Mouse (Mus musculus) kidney, embryonic 16.5 days (tissue): ENCODE measurements around the gene Pkib. TPM values are rescaled to one million over a fixed set of nuclear protein-coding genes. Genes with fewer than 3 reads are reported as not detected.

Experiments used
- ATAC-seq: fragments of 200-750 bp; cut with Nextera tagmentation; 2 replicates; pipeline ENCODE4 v1.8.0; 2017; ENCODE audit warnings: moderate TSS enrichment; ENCODE audit not compliant: low FRiP score, low TSS enrichment
- H3K27ac ChIP-seq: fragments of 300-500 bp; sonication (generic); 2 replicates; pipeline ENCODE4 v1.5.1; 2014; ENCODE audit warnings: low read length
- H3K27me3 ChIP-seq: fragments of 300-500 bp; sonication (generic); 2 replicates; pipeline ENCODE4 v1.6.1; 2014; ENCODE audit warnings: low read length, control low read depth, mixed read lengths; ENCODE audit not compliant: insufficient read depth
- H3K36me3 ChIP-seq: fragments of 300-500 bp; sonication (generic); 2 replicates; pipeline ENCODE4 v1.6.1; 2014; ENCODE audit warnings: low read length, control low read depth, mixed read lengths; ENCODE audit not compliant: insufficient read depth
- H3K4me1 ChIP-seq: fragments of 300-500 bp; sonication (generic); 2 replicates; pipeline ENCODE4 v1.6.1; 2014; ENCODE audit warnings: low read length, control low read depth, mixed read lengths; ENCODE audit not compliant: insufficient read depth
- H3K4me2 ChIP-seq: fragments of 300-500 bp; sonication (generic); replicated peaks from 2 replicates; pipeline ENCODE4 v1.6.1; 2014; ENCODE audit warnings: low read depth, low read length
- H3K4me3 ChIP-seq: fragments of 300-500 bp; sonication (generic); 2 replicates; pipeline ENCODE4 v1.5.1; 2014; ENCODE audit warnings: mild to moderate bottlenecking, low read length
- H3K9ac ChIP-seq: fragments of 300-500 bp; sonication (generic); replicated peaks from 2 replicates; pipeline ENCODE4 v1.6.1; 2014; ENCODE audit warnings: low read length
- H3K9me3 ChIP-seq: fragments of 300-500 bp; sonication (generic); 2 replicates; pipeline ENCODE4 v1.6.1; 2016; ENCODE audit warnings: low read length, control low read depth
- WGBS: fragments of 180-500 bp; shearing (Covaris S2); extraction: QIAGEN DNeasy Blood & Tissue Kit; methylation state at CpG from one replicate; pipeline ENCODE4 v1.1.7; 2014; 5-methylcytosine and 5-hydroxymethylcytosine counted together
- polyA plus RNA-seq: library from polyadenylated mRNA; unstranded; fragments of >200 nt; fragmentation: Nextera tagmentation; extraction: Ambion mirVana; gene quantifications from 2 replicates; pipeline ENCODE4 v1.2.1, GENCODE M21; 2015

The Pkib gene
- polyA plus RNA-seq, 1 experiment from 2014 or later = 4.1 TPM

- no peak for ATAC-seq
- Histone ChIP-seq H3K27me3 (no peaks in the 10 kb centered on the region), H3K36me3 (no peaks in the 10 kb centered on the region), H3K4me1 (no peaks in the 10 kb centered on the region), H3K4me3 (no peak overlapping the region), H3K9me3 (no peaks in the 10 kb centered on the region), H3K27ac (no peak overlapping the region), H3K4me2 (no peak overlapping the region), H3K9ac (no peak overlapping the region)
- WGBS = 82% methylated on average over 4 of the region's 4 CpGs
Measured at GRCm38 (mm10) chr10:57638250-57638649, 6.5 kb downstream of the Pkib start.

- WGBS = 61% methylated on average over 3 of the region's 3 CpGs
- no peaks in the 10 kb centered on the region for H3K36me3 ChIP-seq
- no peaks in the 10 kb centered on the region for H3K4me1 ChIP-seq
- no peak overlapping the region for H3K4me3 ChIP-seq
- H3K9me3 ChIP-seq = no peaks in the 10 kb centered on the region
- ATAC-seq = peak; percentile 59; the same call in 1 of the 2 replicates
- H3K27ac ChIP-seq = no peak overlapping the region
- H3K9ac ChIP-seq = no peak overlapping the region
- H3K4me2 ChIP-seq = no peak overlapping the region
- no peaks in the 10 kb centered on the region for H3K27me3 ChIP-seq
Measured at GRCm38 (mm10) chr10:57639540-57639939, 7.8 kb downstream of the Pkib start.

GRCm38 (mm10) chr10:57653297-57653696, 21.5 kb downstream of the Pkib start:
- Histone ChIP-seq H3K4me2 (no peak overlapping the region), H3K9ac (no peak overlapping the region), H3K36me3 (no peaks in the 10 kb centered on the region), H3K27me3 (no peaks in the 10 kb centered on the region), H3K27ac (no peak overlapping the region), H3K9me3 (peaks cover 3% of the 10 kb centered on the region; the same call in 1 of the 2 replicates), H3K4me1 (no peaks in the 10 kb centered on the region), H3K4me3 (no peak overlapping the region)
- 78% methylated on average over 1 of the region's 1 CpGs for WGBS
- ATAC-seq = no peak

GRCm38 (mm10) chr10:57660505-57660904, 28.7 kb downstream of the Pkib start:
- no peak for ATAC-seq
- Histone ChIP-seq H3K27me3 (no peaks in the 10 kb centered on the region), H3K36me3 (no peaks in the 10 kb centered on the region), H3K9ac (no peak overlapping the region), H3K4me3 (no peak overlapping the region), H3K4me2 (no peak overlapping the region), H3K9me3 (peaks cover 3% of the 10 kb centered on the region; the same call in 1 of the 2 replicates), H3K27ac (no peak overlapping the region), H3K4me1 (no peaks in the 10 kb centered on the region)
- WGBS = 86% methylated on average over 3 of the region's 3 CpGs

- Histone ChIP-seq H3K27ac (no peak overlapping the region), H3K36me3 (no peaks in the 10 kb centered on the region), H3K4me3 (no peak overlapping the region), H3K4me2 (no peak overlapping the region), H3K4me1 (no peaks in the 10 kb centered on the region), H3K27me3 (no peaks in the 10 kb centered on the region), H3K9ac (no peak overlapping the region), H3K9me3 (no peaks in the 10 kb centered on the region)
- no peak for ATAC-seq
- 87% methylated on average over 1 of the region's 1 CpGs for WGBS
Measured at GRCm38 (mm10) chr10:57663758-57664157, 32.0 kb downstream of the Pkib start.

- no peaks in the 10 kb centered on the region for H3K27me3 ChIP-seq
- no peaks in the 10 kb centered on the region for H3K4me1 ChIP-seq
- no peak for ATAC-seq
- 80% methylated on average over 2 of the region's 2 CpGs for WGBS
- no peak overlapping the region for H3K4me2 ChIP-seq
- H3K9ac ChIP-seq = no peak overlapping the region
- no peak overlapping the region for H3K4me3 ChIP-seq
- no peaks in the 10 kb centered on the region for H3K36me3 ChIP-seq
- H3K27ac ChIP-seq = no peak overlapping the region
- no peaks in the 10 kb centered on the region for H3K9me3 ChIP-seq
Measured at GRCm38 (mm10) chr10:57664253-57664652, 32.5 kb downstream of the Pkib start.

GRCm38 (mm10) chr10:57675740-57676139, 44.0 kb downstream of the Pkib start:
- H3K27ac ChIP-seq = no peak overlapping the region
- no peaks in the 10 kb centered on the region for H3K27me3 ChIP-seq
- no peak overlapping the region for H3K4me3 ChIP-seq
- H3K9ac ChIP-seq = no peak overlapping the region
- no peak for ATAC-seq
- H3K4me1 ChIP-seq = no peaks in the 10 kb centered on the region
- H3K36me3 ChIP-seq = no peaks in the 10 kb centered on the region
- H3K9me3 ChIP-seq = no peaks in the 10 kb centered on the region
- H3K4me2 ChIP-seq = no peak overlapping the region

GRCm38 (mm10) chr10:57687999-57688398, 56.2 kb downstream of the Pkib start:
- no peak for ATAC-seq
- WGBS = 82% methylated on average over 3 of the region's 3 CpGs
- no peaks in the 10 kb centered on the region for H3K4me1 ChIP-seq
- no peaks in the 10 kb centered on the region for H3K36me3 ChIP-seq
- H3K9ac ChIP-seq = no peak overlapping the region
- no peak overlapping the region for H3K27ac ChIP-seq
- H3K27me3 ChIP-seq = no peaks in the 10 kb centered on the region
- H3K4me3 ChIP-seq = no peak overlapping the region
- no peaks in the 10 kb centered on the region for H3K9me3 ChIP-seq
- H3K4me2 ChIP-seq = no peak overlapping the region

- no peak overlapping the region for H3K4me3 ChIP-seq
- H3K4me1 ChIP-seq = no peaks in the 10 kb centered on the region
- H3K36me3 ChIP-seq = no peaks in the 10 kb centered on the region
- no peak overlapping the region for H3K9ac ChIP-seq
- no peak overlapping the region for H3K27ac ChIP-seq
- 66% methylated on average over 2 of the region's 2 CpGs for WGBS
- no peak for ATAC-seq
- H3K4me2 ChIP-seq = no peak overlapping the region
- no peaks in the 10 kb centered on the region for H3K9me3 ChIP-seq
- no peaks in the 10 kb centered on the region for H3K27me3 ChIP-seq
Measured at GRCm38 (mm10) chr10:57690161-57690560, 58.4 kb downstream of the Pkib start.

- WGBS = 83% methylated on average over 4 of the region's 4 CpGs
- Histone ChIP-seq H3K4me1 (no peaks in the 10 kb centered on the region), H3K36me3 (no peaks in the 10 kb centered on the region), H3K27ac (no peak overlapping the region), H3K9ac (no peak overlapping the region), H3K4me2 (no peak overlapping the region), H3K27me3 (no peaks in the 10 kb centered on the region), H3K4me3 (no peak overlapping the region), H3K9me3 (no peaks in the 10 kb centered on the region)
- ATAC-seq = no peak
Measured at GRCm38 (mm10) chr10:57702246-57702645, 70.5 kb downstream of the Pkib start.

- ATAC-seq = no peak
- no peak overlapping the region for H3K4me3 ChIP-seq
- no peak overlapping the region for H3K27ac ChIP-seq
- no peaks in the 10 kb centered on the region for H3K4me1 ChIP-seq
- H3K9ac ChIP-seq = no peak overlapping the region
- no peaks in the 10 kb centered on the region for H3K9me3 ChIP-seq
- no peaks in the 10 kb centered on the region for H3K36me3 ChIP-seq
- no peaks in the 10 kb centered on the region for H3K27me3 ChIP-seq
- no peak overlapping the region for H3K4me2 ChIP-seq
Measured at GRCm38 (mm10) chr10:57721035-57721434, 89.3 kb downstream of the Pkib start.
